Mouse (Mus musculus): ENCODE results near the gene Kcnj11.

The Kcnj11 gene

DNA sequence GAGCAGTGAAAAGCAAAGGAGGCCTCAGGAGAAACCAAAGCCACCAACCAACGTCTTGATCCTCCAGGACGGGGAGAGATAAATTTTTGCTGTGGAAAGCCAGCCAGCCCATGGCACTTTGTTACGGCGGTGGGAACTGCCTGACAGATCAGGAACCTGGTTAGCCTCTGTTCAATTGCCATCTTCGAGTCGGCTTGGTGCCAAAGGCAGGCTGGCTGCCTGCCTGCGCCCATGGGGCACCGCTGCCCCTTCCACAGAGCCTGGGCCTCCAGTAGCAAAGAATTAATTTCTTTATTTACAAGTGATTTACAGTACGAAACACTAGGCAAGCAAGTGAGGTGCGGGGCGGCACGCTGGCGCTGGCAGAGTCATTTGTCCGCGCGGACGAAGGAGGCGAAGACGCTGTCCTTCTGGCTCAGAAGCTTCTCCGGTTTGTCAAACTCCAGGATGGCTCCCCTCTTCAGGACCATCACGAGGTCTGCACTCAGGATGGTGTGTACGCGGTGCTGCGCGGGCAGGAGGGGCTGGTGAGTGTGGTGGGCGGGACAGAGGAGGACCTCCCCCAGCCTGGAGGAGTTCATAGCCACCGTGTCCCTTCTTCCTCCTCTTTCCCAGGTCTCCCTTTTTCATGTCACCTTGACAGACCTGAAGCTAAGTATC is 3.8 kb upstream of the Kcnj11 start:
- DNase-seq (ENCODE audit: low spot score) = no peak

DNA sequence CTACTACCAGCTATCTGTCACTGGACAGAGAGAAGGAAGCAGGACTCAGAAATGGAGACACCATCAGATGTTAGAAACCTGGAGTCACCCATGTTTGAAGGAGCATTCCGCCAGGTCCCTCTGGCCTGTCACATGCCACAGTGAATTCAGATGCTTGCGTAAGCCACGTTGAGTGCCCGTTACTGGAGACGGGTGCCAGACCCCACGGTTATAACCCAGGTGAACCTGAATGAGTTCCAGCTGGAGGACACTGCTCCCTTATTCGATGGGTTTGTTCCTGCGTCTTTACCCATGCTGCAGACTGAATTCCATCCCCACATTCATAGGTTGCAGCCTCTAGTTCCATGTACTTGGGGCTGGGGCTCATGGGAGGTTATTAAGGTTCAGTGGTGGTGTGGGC is 3.2 kb upstream of the Kcnj11 start:
- no peak for DNase-seq (ENCODE audit: low spot score)

DNA sequence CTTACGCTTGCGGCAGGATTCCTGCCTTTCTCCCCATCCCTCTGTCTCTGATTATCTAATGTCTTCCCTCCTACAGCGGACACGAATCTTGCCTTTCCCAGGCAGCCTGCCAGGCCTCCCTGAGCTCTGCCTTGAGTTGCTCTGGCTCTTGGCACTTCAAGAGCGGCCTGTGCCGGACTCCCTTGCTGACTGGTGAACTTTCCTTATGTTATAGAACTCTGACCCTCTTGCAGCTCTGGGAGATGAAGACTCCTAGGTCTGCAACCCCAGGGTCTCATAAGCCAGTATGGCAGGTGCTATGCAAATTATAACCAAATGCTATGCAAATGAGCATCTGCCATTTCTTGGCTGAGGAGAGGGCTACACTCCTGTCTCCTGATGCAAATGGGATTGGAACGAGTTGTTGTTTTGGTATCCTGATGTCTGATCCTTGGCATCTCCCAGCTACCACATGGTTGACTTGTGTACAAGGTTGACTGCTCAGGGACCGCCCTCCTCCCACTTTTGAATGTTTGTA is 2.6 kb upstream of the Kcnj11 start:
- DNase-seq (ENCODE audit: low spot score) = no peak

DNA sequence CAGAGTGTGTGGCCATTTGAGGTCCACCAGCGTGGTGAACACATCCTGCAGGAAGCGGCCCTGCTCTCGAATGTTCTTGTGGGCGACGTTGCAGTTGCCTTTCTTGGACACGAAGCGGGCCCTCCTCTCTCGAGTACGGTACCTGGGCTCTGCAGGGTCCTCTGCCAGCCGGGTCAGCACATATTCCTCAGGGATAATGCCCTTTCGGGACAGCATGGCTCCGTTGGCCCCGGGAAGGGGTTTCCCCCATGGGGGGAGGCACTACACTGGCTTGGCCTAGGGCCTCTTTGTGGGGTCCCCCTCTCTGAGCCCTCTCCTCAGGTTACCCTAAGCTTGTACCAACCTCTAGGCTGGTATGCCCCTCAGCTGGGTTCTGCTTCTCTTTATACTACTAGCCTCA is 882 bp downstream of the Kcnj11 start:
- DNase-seq (ENCODE audit: low spot score) = no peak

DNA sequence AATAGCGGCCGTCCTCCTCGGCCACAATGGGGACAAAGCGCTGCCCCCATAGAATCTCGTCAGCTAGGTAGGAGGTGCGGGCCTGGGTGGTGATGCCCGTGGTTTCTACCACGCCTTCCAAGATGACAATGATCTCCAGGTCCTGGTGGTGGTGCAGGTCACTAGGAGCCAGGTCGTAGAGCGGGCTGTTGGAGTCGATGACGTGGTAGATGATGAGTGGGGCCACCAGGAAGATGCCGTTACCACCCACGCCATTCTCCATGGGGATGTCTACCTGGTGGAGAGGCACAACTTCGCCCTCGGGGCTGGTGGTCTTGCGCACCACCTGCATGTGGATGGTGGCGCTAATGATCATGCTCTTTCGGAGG is 1.7 kb downstream of the Kcnj11 start:
- no peak for DNase-seq (ENCODE audit: low spot score)

DNA sequence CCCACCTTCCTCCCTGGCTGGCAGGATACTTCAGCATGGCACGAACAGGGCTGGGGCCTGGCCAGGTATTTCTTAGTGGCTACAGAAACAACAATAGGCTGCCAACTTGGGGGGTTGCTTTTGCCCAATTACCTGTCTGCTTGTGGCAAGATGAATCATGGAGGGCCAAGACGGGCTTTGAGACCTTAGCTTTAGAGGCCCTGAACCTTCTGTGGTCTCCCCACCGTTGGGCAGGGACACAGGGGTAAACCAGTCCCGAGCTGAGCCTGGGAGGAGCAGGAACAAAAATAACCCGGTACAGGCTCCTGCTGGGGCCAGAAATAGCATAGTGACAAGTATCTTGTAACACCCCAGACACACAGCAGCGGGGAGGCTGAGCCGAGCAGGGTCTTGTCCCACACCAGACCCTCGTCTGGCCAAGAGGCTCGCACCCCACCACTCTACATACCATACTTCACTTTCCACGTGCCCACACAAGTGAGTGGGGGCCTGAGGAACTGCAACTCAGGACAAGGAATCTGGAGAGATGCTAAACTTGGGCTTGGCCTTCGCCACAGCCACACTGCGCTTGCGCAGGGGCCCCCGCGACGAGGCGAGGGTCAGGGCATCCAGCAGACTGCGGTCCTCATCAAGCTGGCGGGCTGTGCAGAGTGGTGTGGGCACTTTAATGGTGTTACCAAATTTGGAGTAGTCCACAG is 2.2 kb downstream of the Kcnj11 start:
- DNase-seq (ENCODE audit: low spot score) = no peak

DNA sequence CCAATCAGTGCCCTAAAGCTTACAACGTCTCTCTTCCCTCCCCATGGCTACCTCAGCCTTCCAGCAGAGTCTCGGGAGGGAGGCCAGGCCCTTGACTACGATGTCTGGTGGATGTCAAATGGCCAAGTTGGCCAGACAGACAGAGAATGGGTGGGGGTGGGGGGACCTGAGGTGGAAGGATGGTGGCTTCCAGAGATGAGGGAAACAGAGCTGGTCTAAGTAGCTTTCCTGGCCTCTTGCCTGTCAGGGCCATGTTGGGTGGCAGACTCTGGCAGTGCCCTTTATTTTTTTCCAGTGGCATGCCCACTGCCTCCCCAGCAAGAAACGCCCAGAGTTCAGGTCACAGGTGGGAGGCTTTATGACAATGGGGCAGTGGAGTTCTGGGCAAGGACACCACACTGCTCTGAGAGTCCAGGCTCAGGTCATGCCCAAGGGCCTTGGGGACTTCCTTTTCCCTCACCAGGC is 3.2 kb downstream of the Kcnj11 start:
- no peak for DNase-seq (ENCODE audit: low spot score)

DNA sequence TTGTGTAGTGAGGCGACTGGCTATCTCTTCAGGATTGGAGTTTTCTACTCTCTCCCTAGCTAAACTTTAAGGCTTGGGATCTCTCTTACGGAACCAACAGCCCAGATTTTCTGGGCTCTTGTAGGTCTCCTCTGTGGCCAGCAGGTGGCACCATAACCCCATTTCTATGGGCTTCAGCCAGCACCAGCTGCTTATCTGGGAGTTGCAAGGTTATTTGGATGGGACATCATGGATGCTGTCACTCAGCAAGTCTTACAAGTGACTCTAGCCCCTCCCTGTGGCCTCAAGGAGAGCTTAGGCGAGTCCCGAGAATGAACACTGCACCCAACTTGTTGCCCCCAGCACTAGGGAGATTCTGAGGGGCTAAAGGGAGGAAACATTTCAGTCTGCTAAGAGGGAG is 4.4 kb downstream of the Kcnj11 start:
- DNase-seq (ENCODE audit: low spot score) = peak; percentile 49

DNA sequence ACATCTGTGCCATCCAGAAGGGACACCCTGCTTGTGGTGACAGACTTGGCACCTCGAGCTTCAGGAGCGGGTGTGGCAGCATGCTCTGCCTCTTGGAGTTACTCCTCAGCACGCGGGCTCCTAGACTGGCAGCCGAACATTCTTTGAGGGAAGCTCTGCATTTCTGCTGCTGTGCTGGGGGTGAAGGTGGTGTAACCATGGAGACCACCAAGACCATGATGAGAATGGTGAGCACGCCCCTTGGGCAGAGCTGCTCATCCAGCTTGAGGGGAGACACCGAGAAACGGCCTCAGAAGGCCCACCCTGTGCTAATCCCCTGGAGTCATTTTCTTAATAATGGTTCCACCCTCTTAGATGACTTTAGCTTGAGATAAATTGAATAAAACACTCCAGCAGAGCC is 7.8 kb downstream of the Kcnj11 start:
- DNase-seq (ENCODE audit: low spot score) = no peak

DNA sequence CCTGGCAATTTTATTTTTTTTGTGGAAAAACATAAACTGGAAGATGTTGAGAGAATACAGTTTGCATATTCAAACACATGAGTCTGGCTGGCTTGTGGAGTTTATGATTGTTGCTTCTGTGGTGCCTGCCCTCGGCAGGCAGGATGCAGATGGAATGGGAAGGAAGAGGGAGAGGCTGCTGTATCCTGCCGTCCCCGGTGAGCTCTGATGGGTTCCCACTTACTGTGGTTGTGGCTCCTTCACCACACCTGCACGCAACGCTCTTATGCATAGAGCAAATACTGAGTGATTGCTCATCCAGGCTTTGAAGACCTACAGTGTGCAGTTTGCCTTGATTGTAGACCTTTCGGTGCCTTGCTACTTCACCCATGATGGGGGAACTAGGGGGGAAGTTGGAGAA is 12.3 kb downstream of the Kcnj11 start:
- DNase-seq (ENCODE audit: low spot score) = no peak

DNA sequence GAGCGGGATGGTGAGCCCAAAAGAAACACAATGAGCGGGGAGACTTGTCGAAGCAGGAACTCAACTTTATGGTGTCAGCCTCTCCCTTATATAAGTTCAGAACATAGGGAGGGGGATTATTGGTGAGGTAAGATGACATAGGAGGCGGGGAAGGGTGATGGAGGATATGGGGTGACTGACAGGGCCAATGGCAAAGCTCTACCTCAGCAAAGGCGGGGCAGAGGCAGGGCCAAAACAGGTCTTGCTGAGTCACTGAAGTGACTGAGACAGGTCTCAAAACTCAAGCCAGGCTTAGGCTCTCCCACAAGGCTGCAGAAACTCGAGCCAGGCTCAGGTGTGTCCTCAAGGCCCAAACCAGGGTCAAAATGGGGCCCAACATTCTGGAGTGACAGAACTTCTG is 14.2 kb downstream of the Kcnj11 start:
- DNase-seq (ENCODE audit: low spot score) = no peak

DNA sequence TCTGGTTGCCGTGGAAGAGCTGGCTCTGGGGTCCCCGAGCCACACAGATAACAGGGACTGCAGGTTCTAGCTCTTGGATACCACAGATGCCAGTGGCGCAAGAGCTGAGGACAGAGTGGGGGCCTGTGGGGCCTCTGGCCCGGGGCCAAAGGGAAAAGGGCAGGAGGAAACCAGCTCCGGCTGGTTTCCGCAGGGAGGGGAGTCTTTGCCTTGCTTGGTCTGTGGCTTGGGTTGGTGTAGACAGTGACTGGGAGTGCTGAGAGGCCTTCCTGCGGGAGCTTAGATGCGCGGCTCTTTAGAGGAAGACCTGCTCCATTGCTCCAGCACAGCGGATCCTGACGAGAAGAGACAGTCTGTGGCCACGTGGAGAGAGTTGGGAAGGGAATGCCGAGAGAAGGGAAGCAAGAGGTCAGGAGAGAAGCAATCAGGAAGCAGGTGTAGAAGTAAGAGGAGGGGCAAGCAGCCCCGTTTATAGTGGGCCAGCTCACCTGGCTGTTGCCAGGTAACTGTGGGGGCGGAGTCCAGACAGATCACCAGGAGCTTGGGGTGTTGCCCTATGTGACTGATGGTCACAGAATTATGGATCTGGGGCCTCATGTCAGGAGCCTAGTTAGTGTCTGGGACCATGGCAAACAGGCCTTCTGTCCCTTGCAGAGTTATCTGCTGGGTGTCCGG is 15.6 kb downstream of the Kcnj11 start:
- DNase-seq (ENCODE audit: low spot score) = no peak

DNA sequence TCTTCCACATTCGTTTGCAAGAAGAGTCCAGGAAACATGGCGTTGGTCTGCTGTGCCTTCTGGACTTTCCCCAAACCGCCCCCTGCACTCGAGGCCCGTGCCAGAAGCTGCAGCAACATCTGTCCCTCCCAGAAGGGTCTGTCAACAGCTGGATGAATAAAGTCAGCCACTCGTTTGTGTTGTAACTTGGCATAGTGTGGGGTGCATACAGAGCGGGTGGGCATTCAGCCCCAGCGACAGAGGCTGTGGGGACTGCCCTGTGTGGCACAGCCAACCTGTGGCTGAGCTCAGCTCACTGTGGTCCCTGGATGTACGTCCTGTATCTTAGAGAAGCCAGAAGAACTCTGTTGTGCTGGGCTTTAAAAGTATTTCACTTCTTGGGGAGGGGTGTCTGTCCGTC is 16.5 kb downstream of the Kcnj11 start:
- no peak for DNase-seq (ENCODE audit: low spot score)

DNA sequence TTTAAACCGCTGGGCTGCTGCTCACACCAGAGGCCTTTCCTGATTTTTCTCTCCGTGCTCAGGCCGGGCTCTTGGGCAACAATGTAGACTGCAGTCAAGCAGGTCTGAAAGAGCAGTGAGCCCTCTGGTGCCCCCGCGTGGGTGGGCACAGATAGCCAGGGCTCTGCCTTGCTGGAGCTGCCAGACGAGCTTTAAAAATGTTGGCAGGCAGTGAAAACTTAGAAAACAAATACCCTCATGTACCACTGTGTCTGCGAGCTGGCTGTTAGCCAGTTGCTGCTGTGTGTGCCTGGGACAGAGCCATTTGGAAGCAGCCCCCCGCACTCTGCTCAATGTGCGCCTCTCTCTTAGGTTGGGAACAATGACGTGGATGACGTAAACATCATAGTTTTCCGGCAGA is 22.9 kb downstream of the Kcnj11 start:
- DNase-seq (ENCODE audit: low spot score) = no peak

DNA sequence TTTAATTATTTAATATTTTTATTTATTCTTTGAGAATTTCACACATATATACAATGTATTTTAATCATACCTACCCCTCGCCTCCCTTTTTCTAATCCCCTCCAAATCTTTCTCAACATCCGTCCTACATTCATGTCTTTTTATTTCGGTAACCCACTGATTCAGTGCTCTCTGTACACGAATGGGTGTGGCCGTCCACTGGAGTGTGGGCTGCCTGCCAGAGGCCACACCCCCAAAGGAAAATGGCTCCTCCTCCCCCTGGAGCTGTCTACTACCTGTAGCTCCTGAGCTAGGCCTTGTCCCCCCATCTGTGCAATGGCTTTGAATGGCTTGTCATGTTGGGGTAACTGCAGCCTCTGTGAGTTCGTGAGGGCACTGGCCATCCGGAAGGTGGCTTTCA is 23.7 kb downstream of the Kcnj11 start:
- no peak for DNase-seq (ENCODE audit: low spot score)

DNA sequence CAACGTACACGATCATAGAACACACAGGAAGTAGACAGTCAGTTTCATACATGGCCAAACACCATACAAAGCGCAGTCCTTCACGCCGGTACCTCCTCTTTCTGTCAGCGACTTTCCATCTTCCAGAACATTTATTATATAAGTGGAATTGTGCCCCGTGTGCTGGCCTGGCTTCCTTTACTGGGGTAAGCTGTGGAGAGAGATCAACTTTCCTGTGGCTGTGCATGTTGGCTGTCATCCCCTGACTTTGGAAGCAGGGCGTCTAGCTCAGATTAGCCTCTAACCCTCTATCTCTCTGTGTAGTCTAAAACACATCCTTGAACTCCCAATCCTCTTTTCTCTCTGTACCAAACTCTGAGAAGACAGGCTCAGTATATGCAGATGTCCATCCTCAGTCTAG is 31.7 kb downstream of the Kcnj11 start:
- no peak for DNase-seq (ENCODE audit: low spot score)

DNA sequence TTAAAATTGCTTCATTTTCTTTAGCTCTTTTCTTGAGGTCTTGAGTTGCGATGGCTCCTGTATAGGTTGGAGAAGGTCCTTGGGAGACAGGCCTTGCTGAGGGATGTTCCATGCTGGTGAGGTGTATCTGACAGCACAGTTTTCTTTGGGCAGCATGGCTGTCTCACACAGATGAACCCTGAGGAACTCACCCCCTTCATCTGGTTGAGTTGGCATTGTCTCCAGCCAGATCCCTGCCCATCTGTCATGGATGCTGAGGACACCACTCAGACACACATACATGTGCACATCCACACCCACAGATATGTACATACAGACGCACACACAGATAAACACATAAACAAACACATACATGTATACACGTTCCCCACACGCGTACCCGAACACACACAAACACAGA is 37.3 kb downstream of the Kcnj11 start:
- DNase-seq (ENCODE audit: low spot score) = no peak

DNA sequence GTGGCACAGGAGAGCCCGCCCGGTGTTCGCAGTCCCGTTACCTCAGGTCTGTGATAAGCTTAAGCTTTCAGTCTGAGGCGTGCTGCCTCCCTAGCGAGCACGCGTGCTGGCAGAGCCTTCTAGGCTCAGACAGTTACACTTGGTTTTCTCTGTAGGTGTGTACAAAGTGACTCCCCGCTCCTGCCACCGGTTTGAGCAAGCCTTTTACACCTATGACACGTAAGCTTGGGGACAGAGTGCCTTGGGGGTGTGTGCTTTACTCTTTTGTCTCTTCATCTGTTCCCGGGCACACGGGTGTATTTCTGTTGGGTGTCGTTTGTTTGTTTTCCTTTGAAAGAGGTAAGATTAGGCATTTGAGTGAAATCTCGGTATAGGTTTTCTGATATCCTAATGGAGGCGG is 39.0 kb downstream of the Kcnj11 start:
- no peak for DNase-seq (ENCODE audit: low spot score)

DNA sequence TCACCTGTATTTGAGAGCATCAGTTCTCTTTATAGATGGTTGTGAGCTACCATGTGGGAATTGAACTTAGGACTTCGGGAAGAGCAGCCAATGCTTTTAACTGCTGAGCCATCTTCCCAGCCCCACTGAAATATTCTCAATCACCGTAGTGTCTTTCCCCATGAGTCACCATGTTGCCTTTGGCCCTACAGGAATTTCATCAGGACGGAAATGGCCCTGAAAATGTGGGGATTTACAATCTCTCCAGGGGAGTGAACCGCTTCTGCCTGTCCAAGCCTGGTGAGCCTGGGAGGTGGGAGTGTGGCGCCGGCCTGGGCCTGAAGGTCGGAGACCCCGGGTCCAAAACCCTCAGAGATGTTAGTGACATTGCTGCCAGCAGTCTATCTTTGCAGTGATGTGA is 39.9 kb downstream of the Kcnj11 start:
- no peak for DNase-seq (ENCODE audit: low spot score)

DNA sequence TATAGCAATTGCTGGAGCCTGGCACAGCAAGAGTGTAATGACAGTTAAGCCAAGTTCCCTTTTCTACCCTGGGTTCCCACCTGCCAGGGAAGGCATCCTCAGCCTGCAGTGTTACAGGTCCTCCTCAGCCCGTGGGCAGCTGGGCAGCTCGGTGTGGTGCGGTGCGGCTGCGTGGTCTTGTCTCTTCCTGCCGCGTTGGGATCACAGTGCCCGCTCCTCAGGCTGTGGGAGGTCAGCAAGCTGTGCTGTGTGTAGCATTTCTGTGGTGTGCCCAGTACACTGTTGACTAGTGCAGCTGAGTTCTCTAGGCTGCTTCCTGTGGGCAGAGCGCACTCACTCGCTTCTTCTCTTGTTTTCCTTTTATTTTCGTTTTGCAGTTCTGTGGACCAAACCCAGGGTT is 41.7 kb downstream of the Kcnj11 start:
- DNase-seq (ENCODE audit: low spot score) = no peak

DNA sequence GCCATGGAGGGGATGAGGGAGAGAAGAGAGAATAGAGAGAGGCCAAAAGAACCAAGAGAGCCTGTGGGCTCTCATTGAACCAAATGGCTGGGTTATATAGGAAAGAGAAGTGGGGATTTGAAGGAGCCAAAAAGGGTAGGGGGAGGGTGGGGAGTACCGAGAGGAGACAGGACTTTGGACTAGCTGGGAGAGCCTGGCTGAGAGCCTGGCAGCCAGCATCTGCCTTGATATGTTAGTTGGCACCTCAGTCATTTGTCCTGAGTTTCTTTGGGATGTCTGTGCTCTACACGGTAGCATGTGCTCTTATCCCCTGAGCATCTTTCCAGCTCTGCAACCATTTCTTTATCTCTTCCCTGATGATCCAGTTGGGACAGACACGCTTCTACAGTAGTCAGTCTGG is 47.0 kb downstream of the Kcnj11 start:
- no peak for DNase-seq (ENCODE audit: low spot score)

DNA sequence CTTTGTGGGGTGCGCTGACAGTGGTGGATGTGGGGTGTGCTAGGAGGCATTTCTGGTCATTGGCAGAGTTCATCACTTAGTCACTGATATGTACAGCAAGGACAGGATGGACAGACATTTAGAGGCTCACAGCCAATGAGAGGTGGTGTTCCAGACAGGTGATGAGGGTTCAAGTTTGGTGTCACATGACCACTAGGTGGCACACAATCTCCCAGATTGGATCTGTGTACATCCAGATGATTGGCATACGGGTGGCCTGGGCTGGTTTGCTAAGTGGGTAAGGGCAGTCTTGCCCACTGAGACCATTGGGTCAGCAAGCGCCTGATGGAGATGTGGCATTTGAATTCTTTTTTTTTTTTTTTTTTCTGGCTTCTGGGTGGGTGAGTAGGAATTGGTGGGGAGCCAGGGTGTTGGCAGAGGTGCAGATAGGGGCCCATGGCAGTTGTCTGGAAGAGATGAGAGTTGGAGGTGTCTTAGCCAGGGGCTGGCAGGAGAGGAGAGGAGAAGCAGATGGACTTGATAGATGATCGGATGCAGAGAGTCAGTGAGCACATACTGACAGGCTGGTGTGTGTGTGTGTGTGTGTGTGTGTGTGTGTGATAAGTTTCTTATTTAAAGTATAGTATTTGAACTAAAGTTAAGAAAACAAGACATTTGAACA is 48.3 kb downstream of the Kcnj11 start:
- DNase-seq (ENCODE audit: low spot score) = peak; percentile 19

DNA sequence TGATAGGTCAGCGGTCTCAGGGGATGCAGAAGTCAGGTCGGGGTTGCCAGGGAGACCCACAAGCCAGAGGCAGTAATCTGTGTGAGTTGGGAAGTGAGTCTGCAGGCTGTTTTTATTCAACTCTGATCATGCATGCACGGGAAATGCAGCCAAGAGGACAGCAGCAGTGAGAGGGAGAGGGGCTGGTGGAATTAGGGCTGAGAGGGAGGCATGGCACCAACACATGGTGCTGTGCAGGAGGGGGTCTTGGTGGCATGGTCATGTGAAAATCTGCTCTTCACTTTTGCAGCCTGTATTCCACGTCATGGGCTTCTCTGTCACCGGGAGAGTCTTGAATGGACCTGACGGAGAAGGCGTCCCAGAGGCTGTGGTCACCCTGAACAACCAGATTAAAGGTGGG is 50.6 kb downstream of the Kcnj11 start:
- DNase-seq (ENCODE audit: low spot score) = no peak

All from lung, postnatal 25 days (tissue).